Mouse (Mus musculus) urinary bladder, postnatal 4 days (tissue): ENCODE results near the gene Ptprd.

Experiments
- DNase-seq, 2 experiments: peaks; one replicate each; pipeline ENCODE4 v3.0.0; 2021 to 2022; ENCODE audit warnings: low spot score in 2 of 2

Gene Ptprd

DNA sequence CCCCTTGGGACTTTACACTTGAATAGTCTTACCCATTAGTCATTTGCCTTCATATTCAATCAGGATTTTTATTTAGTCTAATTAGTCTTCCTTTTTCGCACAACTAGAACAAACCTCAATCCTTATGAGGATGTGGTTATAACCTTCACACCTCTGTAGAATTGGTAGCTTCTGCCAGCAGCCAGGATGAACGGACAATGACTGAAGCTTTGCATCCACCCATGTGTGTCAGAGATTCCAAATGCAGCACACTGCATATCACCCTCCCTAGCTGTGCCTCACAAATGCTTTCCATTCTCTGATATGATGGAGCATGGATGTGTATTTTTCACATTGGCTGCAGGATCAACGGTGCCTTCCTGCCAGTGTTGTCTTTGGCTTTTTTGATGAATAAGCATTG is 1898.0 kb downstream of the Ptprd start:
- no peak for DNase-seq

DNA sequence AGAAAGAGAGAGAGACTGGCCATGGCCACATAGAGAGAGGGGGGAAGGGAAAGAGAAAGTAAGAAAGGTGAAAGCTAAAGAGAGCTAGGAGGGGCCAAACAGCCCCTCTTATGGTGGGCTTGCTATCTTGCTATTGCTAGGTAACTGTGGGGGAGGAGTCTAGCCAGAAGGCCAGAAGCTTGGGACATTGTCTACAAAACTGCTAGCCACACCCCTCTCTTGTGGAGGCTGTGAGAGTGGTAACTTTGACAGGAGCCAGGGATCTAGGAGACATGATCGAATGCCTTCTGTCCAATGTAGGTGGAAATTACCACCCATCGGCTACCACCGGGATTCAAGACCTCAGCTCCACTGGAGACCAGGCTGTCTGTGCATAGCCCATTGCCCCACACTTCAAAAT is 1899.2 kb downstream of the Ptprd start:
- no peak for DNase-seq

DNA sequence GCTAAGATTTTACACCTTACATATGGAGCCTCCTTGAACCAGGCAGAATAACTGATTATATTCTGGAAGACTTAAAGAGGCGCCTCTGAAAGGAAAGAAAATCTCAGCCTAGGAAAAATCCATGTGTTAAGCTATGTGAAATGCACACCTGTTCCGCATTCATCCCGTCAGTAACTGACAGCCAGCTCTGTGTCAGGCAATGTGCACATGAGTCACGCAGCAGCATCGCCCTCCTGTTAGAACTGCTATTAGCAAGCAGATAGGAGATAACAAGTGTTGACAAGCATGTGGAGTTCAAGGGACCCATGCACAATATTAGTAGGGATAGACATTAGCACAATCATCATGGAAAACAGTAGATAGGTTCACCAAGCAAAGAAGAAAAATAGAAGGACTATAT is 1905.8 kb downstream of the Ptprd start:
- no peak for DNase-seq

DNA sequence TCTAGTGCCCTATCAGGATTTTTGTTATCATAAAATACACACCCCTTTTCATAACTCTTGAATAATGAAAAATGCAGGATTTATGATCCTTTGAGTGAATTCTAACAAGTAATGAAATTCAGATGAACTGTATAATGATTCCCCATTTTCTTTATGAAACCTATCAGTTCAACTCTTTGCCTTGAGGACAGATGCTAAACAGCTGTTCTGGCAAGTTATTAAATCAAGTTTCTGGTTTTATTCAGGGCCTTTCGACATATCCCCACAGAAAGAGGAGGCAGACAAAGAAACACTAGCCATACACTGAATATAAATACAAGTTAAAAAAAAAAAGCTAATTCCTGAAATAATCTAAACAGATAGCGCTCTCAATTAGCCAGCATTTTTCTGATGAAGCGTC is 1914.4 kb downstream of the Ptprd start:
- no peak for DNase-seq

DNA sequence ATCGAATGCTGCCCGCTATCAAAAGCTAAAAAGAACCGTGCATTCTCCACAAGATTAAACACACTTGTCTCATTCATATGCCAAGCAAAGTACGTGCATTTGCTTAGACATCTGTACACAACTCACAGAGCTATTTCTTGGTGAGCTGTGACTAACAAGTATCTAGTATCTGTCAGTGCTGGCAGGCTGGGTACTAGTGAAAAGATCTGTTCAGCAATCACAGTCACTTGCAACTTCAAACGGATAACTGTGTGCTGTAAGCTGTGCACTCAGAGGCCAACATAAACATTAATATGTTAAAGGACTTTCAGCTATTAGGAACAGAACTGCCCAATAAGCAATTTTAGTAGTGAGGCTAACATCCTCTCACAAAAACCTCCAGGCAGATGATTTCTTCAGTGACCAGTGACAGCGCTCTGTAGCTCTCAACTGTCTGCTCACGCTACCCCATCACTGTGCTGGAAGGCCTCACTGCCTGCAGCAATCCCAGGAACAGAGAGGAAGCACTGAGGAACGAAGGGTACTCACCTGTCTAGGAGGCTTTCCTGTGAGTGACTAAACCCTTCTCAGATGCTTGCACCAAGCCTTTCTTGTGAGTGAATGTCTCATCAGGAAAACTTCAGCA is 1918.9 kb downstream of the Ptprd start:
- no peak for DNase-seq

DNA sequence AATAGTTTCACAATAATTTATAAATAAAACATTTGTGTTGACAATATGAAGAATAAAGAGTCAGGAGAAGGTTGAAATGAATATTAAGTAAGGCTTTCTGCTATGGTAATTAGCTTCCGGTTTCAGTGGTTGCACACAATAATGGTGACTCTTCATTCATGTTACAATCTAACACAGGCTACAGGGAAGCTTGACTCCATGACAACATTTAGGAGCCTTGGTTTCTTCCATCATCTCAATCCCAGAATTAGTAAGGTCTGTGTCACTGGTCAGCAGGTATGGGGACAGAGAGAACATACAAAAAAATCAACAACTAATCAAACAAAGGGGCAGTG is 1921.3 kb downstream of the Ptprd start:
- no peak for DNase-seq

DNA sequence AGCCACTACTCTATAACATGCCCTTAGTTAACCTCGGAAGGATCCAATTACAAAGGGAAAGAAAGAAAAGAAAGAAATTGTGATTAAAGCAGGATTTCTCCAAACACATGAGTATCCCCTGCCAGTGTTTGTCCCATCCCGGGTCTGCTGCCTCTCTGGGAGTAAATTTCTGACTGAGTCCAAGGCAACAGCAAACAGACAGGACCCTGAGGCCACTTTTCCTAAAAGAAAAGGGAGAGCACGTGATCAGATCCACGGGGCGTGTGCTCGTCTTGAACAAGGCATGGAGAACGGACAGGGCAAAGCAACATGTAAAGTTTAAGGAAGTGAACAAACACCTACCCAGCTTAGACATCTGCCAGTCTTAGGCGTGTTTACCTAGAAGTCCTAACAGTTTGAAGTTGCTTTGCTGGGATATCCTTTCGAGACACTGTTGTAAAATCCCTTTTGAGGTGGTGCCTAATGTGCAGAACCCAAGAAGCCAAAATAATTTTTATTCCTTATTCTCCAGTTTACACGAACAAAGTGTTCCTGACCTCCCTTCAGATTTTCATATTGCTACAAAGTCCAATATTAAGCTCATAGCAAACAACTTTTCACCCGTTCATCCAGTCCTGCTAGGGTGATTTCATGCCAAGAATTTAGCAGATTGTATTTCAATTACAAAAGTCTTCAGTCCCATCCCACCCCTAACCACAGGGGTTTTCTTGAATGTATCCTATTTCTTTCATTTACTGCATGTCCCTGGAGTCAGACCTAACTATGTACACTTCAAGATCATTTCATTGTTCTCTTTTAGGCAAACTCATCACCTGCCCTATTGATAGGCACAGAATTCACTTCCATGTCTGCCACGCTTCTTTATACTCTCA is 1921.9 kb downstream of the Ptprd start:
- DNase-seq = no peak

DNA sequence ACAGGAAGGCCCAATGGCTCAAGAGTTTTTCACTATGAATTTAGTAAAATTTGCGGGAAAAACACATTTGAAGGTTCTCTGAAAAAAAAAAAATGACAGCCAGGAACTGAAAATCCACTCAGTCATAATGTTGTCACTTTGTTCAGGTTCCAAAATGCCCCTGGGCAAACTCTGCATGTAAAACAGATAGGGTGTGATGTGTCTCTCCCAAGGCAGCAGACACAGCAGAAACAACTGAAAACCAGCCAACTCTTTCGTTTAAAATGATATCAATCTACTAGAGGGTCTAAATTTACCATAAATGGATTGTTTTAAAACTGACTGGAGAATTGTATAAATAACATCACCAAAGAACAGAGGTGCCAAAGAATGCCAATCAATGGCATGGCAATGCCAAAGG is 1925.7 kb downstream of the Ptprd start:
- no peak for DNase-seq

DNA sequence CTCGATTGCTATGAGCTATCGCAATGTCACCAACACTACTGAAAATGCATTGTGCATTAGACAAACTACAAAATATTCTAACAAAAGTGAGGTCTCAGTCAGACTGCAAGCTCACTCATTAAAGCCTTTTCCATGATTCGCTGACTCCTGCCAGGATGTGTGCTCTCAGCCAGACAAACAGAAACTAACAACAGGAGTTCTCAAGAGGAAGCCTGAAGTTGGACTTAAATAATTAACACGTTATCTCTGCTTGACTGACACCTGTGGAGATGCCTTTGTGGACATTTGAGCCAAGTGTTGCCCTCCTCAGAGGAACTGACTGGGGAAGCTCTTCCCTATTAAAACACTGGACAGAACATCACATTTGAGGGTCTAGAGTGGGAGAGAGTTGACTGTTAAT is 1928.9 kb downstream of the Ptprd start:
- DNase-seq = no peak

DNA sequence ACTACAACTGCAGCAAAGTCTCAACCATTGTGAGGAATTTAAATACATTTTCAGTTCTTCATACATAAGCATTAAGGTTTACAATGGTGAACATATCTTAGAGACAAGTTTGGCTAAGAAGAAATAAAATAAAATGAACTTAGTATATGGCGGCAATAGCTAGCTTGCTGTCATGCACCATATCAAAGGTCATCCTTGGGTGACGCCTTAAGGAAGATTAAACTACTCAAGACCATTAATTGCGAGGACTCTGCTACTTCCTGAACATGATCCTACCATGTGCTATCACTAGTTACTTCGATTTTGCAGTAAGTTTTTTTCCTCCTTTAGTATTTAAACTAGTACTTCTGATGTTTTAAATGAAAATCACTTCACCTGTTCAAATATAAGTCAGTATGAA is 1949.0 kb downstream of the Ptprd start:
- no peak for DNase-seq

DNA sequence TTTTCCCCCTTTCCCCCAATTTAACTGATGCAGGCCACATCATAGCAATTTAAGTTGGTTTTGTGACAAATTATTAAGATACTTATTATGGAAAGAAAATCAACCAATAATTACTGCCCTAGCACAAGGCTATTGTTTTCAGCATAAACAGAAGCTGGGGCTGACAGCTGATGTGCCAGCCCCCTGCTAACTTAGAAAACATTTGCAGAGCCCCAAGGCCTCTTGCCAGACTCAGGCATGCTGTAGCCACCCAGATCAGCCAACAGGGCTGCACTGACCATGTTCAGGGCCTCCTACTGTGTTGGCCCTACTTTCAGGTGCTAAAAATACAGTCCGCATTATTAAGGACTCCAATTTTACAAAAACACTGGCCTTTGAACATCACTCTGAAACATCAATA is 1951.1 kb downstream of the Ptprd start:
- no peak for DNase-seq

DNA sequence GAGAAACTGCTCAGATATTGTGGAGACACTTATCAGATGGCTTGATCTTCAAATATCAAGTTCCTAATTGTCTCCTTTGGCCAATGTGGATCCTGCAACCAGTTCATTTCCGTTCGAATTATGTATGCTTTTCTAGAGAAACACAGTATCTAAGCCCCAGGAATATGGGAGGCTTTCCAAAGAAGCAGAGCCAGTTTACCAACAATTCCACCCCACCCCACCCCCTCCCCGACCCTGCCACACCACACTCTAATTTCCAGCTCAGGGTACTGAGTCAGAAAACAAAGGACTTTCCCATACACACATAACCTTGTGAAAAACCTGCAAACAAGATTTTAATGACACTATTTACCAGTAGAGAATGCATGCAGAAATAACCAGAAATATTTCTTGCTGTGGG is 1951.5 kb downstream of the Ptprd start:
- no peak for DNase-seq

DNA sequence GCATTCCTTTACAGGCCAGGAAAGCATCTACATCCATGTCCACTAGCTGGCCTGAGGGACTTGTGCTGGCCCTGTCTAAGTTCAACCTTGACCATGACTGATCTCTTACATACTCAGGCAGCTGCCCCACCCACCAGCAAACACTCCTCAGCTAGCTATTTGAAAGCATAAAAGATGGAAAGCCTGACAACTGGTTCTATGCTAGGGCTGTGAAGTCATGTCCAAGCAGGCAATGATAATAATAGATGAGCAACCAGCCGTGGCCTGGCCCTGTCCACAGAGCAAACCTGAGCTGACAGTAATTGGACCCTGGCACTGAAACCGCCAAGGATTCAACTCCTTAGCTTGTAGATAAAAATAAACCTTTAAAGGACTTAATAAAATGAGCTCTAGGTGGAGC is 1952.1 kb downstream of the Ptprd start:
- DNase-seq = no peak

DNA sequence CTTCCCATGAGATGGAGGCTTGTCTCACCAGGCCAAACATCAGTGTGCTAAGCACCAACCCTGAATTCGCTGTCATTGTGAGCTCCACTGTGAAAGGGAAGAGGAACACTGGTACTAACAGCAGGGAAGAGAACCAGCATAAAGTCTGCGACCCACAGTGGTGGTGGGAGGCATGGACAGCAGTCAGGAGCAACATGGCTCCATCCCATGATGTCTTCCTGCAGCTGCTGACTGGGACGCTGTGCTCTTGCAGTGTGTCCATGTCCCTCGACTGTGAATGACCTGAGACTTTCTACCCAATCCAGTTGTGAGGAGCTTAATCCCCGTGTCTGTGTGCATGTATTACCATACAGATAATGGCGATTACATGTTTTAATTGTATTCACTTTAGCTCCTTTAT is 1967.4 kb downstream of the Ptprd start:
- no peak for DNase-seq

DNA sequence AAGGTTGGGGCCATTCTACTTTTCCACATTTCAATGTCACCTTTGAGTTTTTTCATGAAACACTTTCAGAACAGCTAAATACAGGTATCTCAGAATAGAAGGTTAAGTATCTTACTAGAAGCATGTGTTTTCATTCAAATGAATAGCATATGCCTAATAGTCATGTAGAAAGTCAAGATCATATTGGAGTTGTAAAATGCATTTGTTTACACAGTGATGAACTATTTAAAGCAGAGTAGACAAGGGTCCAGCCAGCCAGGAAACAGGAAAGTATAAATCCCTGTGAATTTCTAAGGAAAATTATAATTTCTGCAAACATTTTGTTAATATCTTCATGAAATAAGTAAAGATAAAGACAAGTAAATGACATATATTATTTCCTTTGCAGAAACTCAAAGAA is 1970.2 kb downstream of the Ptprd start:
- no peak for DNase-seq

DNA sequence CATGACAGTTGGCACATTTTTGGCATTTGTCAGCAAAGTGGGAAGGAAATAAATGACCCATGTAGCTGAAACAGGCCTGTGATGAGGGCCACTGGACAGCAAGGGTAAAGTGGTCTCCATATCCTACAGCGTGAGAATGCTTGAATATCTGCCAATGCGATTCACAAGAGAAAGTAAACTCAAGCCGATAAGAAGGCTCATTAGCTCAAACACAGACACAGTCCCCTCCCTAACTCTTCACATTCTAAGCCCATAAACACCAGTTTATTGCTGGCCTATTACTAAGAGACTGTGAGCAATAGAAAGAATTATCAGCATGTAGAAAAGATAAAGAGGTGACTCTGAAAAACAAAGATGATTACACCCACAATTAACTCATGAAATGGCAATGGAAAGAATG is 1970.6 kb downstream of the Ptprd start:
- no peak for DNase-seq

DNA sequence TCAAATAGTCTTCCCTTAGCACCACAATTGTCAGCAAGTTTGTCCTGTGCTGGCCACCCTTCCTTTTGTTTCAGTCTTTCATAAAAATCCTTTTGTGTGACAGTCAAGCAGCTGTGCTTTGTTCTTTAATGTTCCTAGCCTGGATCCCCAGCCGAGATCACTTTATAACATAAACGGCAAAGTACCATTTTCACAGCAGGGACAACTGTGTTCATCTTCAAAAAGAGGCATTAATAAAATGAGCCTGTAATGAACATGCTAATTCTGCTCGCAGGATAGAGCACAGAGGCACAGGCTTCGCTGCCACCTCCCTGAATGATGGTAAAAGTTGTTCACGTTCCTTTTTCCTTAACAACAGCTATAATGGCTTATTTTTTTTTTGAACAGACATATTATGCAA is 1972.7 kb downstream of the Ptprd start:
- no peak for DNase-seq

DNA sequence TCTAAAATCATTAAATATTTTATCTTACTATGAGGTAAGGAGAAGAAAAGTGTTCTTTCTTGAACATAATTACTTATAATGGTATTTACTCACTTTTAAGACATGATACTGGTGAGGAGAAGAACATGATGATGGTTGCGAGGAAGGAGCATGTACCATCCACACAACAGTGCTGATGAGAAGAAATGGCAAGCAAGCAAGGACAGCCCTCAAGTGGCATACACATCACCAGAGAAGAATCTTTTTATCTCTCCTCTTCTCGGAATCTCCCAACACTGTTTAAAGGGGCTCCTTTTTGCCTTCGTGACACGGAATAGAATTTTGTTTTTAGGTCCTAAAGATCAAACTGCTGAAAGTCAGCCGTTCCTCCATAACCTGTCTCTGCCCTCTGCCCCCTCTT is 1973.2 kb downstream of the Ptprd start:
- no peak for DNase-seq

DNA sequence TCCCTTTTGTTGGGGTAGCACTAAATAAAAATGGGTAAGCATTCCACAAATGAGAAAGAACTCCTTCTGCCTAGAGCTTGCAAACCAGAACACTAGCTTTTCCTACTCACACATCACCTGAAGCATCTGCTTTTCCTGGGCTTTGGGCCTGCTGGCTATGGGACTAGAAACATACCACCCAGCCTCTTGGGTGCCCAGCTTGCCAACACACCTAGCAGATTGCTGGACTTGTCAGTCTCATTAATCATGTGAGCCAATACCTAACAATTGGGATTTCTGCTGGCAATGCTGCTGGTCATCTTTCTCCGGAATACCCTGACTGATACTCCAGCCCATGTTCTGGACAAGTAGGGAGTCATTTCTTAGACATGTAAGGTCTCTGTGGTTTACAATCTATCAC is 1973.9 kb downstream of the Ptprd start:
- DNase-seq = no peak

DNA sequence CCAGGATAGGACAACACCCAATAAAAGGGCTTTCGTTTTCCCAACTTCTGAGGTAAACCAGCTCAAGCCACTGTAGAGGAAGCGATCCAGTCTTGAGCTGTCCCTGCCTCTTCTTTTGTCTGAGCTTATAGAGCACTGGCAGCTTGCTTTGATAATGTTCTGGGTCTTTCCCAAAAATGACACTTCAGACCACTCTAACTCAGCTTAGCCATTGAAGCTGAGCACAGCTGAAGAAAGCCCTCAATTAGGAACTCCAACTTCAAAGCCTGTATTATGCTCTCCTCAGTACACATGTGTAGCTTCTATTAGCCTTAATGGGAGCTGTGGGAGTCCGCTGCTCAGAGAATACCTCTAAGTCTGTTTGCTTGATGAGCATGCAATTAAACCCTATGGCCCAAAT is 1988.0 kb downstream of the Ptprd start:
- DNase-seq = no peak

DNA sequence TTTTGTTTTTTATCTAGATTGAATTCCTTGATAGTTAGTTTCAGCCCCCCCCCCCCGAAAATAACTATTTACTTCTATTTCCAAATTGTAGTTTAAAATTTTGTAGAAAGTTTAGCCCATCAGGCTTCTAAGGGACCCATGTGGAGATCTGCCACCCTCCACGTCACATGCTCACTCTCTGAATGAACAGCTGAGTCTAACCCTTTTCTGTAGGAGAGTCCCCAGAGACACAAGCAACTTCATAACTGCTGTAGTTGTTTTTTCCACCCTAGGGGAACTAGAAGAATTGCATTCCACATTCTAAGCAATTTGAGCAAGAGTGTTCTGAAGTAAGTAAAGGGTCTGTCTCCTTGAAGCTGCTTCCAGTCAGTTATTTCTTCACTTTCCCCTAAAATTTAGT is 1989.2 kb downstream of the Ptprd start:
- no peak for DNase-seq

DNA sequence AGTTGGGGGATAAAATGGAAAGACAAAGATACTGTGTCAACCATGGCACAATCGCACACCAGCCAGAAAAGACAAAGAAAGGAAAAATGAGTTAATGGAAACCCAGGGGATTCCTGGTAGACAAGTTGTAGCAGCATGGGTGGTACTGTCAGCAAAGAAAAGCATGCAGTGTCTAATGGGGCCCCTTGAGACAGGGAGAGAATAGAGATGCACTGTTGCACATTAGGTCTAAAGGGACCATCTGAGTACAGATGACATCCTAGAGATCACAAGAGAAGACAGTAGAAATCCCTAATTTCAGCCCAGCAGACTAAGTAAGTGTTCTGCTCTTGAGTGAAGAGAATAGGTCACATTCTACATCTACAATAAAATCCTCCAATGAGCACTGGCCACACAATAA is 1993.7 kb downstream of the Ptprd start:
- DNase-seq = no peak

DNA sequence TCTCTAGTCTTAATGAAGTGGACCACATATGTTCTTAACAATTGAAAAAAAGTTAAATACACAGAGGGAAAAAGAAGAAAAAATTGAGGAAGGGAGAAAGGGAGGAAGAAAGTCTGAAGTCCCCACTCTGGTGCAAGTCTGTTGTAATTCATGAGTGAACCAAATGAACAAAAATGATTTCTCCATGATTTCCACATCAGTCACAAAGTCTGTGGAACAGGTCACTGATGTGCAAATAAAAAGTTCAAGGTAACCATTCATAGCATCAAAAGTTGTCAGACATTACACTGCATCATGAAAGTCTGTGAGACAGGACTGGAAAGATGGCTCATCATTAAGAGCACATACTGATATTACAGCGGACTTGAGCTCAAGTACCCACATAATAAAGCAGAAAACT is 1996.6 kb downstream of the Ptprd start:
- no peak for DNase-seq

DNA sequence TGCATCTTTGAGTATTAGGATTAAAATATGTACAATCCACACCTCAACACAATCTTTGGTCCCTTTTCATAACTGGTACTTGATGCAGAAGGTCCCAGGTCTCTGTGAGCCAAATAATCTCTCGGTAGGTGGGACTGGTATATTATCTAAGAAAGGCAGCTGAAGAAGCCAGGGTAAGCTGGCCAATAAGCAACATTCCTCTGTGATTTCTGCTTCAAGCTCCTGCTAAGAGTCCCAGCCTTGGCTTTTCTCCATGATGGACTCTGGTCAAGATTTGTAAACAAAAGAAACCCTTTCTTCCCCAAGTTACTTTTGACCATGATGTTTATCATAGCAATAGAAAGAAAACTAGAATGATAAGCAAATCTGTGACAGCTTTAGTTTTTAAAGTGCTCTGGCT is 2012.4 kb downstream of the Ptprd start:
- no peak for DNase-seq
